Mouse (Mus musculus) kidney, adult 2 months (tissue): ENCODE data around the gene Pbx3.

Experiments
- CTCF ChIP-seq: fragments of 200-500 bp; conservative IDR thresholded peaks from 2 replicates; pipeline ENCODE4 v1.5.1; 2011; ENCODE audit warnings: low read depth, mild to moderate bottlenecking, control low read depth, low read length, moderate library complexity, mixed read lengths; ENCODE audit not compliant: insufficient read depth, insufficient read length
- POLR2A ChIP-seq: fragments of 200-500 bp; IDR thresholded peaks from one replicate; pipeline ENCODE4 v1.6.1; 2011; ENCODE audit warnings: low read depth, low read length, control low read depth

DNA sequence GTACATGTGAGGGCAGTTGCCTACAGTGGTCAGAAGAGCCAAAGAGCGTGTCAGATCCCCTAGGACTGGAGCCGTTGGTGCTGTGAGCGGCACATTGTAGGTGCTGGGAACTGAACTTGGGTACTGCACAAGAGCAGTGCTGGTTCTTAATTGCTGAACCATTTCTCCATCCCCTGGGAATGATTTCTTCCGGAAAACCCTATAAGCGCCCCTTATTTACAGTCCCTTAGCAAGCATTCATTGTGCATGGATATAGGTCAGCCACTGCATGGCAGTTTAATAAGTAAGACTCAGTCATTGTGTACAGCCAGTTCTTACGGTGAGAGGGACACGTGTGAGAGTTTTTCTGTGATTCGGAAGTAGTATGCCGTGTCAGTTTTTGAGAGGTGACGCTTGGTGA lies 35.4 kb upstream of the Pbx3 start:
- no peak for TF ChIP-seq CTCF
- no peak for TF ChIP-seq POLR2A
